Mouse (Mus musculus): Measurements from ENCODE around the gene Atf2.
"Not testable (repeated sequence)": the region's sequence is repeated elsewhere in the genome, so short reads cannot be mapped to it uniquely, and the experiment has no call there.

Gene Atf2

GRCm38 (mm10) chr2:73891701-73892463 lies 557 bp downstream of the Atf2 start:
- in situ Hi-C loops (cut with MboI, MseI) = no loop called here

- in situ Hi-C loops (cut with MboI, MseI) = loop anchor here (5.0 kb wide), 1 partner anchor 419 kb away; no protein-coding TSS in a partner anchor
Measured at GRCm38 (mm10) chr2:73885997-73886396, 6.4 kb downstream of the Atf2 start.

DNA sequence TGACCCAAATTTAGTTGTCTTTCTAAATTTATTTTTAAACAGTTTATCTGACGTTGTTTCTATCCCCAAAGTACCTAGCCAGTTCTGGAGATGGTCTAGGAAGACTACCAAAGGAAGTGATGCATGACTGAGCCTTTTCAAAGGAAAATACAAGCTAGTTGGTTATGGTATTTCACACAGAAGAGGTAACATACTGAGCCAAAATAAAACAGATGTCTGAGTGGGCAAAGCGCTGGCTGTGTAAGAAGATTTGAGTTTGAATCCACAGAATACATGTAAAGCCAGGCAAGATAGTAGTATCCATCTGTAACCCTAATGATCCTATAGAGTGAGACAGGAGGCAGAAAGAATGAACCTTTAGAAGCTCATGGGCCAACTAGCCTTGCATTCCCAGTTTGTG lies 14.5 kb downstream of the Atf2 start:
- in situ Hi-C loops (cut with MboI, MseI) = no loop called here

GRCm38 (mm10) chr2:73867764-73868487 lies 24.5 kb downstream of the Atf2 start:
- in situ Hi-C loops (cut with MboI, MseI) = no loop called here

GRCm38 (mm10) chr2:73860046-73860624 lies 32.3 kb downstream of the Atf2 start:
- in situ Hi-C loops (cut with MboI, MseI) = no loop called here

GRCm38 (mm10) chr2:73857352-73857751 lies 35.1 kb downstream of the Atf2 start:
- in situ Hi-C loops (cut with MboI, MseI) = no loop called here

DNA sequence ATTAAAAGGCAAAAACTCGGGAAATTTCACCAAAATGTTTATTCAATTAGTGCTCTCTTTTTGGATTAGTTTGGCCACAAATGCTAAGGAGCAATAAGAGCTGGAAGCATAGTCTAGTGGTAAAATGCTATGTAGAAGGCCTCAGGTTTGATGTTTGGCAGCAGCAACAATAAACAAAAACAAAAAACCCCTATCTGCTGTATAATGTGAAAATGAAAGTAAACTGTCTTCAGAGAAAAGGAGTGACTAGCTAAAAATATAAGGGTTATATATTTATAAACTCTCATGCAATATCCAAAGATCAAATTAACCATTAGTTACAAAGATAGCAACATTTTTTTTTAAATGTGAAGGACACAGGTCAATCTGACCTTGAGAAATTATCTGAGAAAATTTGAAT lies 36.2 kb downstream of the Atf2 start:
- in situ Hi-C loops (cut with MboI, MseI) = no loop called here

GRCm38 (mm10) chr2:73834406-73835015 lies 57.9 kb downstream of the Atf2 start:
- in situ Hi-C loops (cut with MboI, MseI) = no loop called here

GRCm38 (mm10) chr2:73833284-73833683 lies 59.2 kb downstream of the Atf2 start:
- in situ Hi-C loops (cut with MboI, MseI) = no loop called here

- in situ Hi-C loops (cut with MboI, MseI) = no loop called here
Measured at GRCm38 (mm10) chr2:73818742-73819141, 73.7 kb downstream of the Atf2 start.

- in situ Hi-C loops (cut with MboI, MseI) = no loop called here
Measured at GRCm38 (mm10) chr2:73807609-73808008, 84.8 kb downstream of the Atf2 start.

GRCm38 (mm10) chr2:73800127-73800526 lies 92.3 kb downstream of the Atf2 start:
- in situ Hi-C loops (cut with MboI, MseI) = not testable (repeated sequence)

DNA sequence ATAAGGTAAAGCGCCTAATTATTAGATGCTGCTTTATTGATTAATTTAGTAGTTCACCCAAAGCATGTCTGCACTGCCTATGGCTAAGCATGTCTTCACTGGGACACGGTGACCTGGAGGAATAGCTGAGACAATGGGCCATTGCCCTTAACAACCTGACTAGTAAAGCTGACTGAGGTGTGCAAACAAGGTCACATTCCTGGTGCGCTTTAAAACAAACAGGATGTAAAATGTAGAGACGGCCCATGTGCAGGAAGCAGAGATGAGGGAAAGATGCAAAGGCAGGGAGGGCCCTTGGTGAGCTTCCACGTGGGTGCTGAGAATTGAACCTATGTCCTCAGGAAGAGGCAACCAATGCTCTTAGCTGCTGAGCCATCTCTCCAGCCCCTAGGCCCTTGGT lies 93.7 kb downstream of the Atf2 start:
- in situ Hi-C loops (cut with MboI, MseI) = no loop called here

DNA sequence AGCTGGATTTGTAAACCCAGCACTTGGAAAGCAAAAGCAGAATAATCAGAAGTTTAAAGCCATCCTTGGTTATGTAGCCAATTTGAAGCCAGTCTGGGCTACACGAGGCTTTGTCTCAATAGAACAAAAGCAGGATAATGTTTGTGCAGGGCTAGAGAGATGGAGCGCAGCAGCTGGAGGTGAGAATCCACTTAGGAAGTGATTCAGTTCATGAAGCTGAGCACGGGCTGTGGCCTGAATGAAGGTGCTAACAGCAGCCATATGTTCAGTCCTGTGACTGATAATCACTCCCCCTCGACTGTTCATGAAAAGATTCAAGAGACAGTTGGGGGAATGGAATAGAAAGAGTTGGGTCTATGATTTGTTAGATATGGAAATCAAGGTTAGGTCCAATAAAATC lies 94.3 kb downstream of the Atf2 start:
- in situ Hi-C loops (cut with MboI, MseI) = no loop called here

DNA sequence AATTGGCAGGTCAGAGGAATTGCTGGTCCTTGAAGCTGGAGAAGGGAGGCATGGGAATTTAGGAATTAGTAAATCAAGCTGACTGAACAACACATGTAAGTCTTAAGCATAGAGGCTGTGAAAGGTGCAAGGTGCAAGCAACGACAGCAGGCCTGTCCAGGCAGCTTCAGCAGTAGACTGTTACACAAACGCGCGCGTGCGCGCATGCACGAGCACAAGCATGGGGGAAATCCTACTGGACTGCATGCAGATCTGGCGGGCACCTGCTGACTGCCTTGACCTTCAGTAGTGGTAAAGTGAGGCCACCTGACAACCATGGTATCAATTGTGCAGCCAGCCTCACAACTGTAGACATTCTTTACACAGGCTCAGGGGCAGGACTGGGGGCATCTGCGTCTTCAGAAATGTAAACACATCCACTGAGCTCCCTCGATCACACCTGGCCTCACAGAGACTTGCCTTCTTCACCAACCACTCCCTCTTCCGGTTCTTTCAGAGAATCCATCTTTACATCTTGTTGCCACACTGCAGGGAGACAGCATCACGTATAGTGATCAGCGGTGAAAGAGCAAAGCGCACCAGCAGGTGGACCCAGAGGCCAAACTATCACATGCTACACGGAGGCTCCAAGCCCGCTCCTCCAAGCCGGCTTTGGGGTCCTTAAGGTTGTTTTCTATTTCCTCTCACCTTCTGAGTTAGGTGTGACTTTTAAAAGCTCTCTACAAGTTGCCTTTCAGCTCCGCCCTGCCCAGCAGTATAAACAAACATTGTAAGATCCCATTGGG lies 100.4 kb downstream of the Atf2 start:
- in situ Hi-C loops (cut with MboI, MseI) = no loop called here

DNA sequence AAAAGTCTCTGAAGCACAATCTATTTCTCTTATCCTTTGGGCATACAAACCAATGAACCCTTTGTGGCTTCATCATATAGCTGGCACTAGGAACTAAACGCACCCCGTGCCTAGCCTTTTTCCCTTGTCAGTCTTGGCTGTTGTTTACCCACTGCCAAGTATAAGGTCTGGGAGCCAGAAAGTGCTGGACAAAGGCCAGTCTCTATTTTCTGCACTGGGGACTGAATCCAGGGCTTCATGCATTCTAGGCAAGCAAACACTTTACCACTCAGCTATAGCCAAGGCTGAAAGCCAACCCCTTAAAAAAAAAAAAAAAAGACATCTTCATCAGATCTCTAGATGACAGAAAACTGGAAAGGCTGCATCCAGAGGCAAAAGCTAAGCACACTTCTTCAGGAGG lies 102.1 kb downstream of the Atf2 start:
- in situ Hi-C loops (cut with MboI, MseI) = no loop called here

DNA sequence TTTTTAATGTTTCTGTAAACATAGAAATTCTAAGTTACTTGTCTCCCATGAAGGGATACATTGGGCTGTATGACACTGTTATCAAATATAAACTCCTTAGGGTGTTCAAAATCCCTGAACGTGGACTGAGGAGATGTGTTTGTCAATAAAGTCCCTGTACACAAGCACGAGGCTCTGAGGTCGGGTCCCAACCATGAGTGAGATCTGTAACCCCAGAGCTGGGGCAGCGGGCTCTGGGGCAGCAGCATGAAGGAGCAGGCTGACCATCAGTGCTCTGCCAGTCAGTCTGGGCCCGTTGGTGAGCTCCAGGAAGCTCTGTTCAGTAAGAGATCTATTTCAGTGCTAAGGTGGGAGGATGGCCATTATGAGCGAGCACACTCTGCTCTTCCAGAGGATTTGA lies 104.0 kb downstream of the Atf2 start:
- in situ Hi-C loops (cut with MboI, MseI) = loop anchor here (10.0 kb wide), 1 partner anchor 214 kb away; no protein-coding TSS in a partner anchor

- in situ Hi-C loops (cut with MboI, MseI) = loop anchor here (10.0 kb wide), 1 partner anchor 208 kb away; no protein-coding TSS in a partner anchor
Measured at GRCm38 (mm10) chr2:73782371-73782905, 110.0 kb downstream of the Atf2 start.

- in situ Hi-C loops (cut with MboI, MseI) = loop anchor here (10.0 kb wide), 1 partner anchor 206 kb away; no protein-coding TSS in a partner anchor
Measured at GRCm38 (mm10) chr2:73780321-73781010, 112.0 kb downstream of the Atf2 start.

DNA sequence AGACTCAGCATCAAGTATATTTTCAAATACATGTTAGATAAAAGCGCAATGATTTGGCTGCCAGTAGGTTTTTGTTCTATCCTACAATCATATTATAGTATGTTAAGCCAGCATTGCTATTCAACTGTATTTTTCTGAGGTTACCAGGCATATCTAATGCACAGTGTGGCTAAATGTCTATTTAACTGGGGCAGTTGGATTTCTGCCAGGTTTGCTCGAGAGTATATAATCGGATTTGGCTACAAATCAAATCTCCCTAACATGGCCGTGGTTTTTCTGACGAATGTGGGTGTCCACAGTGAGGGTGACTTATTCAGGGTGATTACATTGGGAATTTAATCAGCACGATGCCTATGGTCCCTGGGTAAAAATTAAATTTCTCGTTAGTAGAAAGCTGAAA lies 112.6 kb downstream of the Atf2 start:
- in situ Hi-C loops (cut with MboI, MseI) = loop anchor here (10.0 kb wide), 1 partner anchor 205 kb away; no protein-coding TSS in a partner anchor
